Mouse (Mus musculus) Muller cell, postnatal 12 days (primary cell): Measurements from ENCODE around the gene Lepr.
"Not testable (repeated sequence)": the region's sequence is repeated elsewhere in the genome, so short reads cannot be mapped to it uniquely, and the experiment has no call there.

ENCODE experiments used
- DNase-seq: peaks from one replicate; pipeline ENCODE4 v3.0.0-alpha.2; 2015; ENCODE audit errors: inconsistent ontology term

The Lepr gene

GRCm38 (mm10) chr4:101715805-101716204, 1.4 kb upstream of the Lepr start:
- no peak for DNase-seq

- no peak for DNase-seq
Measured at GRCm38 (mm10) chr4:101718991-101719580, 1.9 kb downstream of the Lepr start.

GRCm38 (mm10) chr4:101721705-101722104, 4.5 kb downstream of the Lepr start:
- DNase-seq = no peak

GRCm38 (mm10) chr4:101741973-101742372, 24.8 kb downstream of the Lepr start:
- DNase-seq = no peak

- no peak for DNase-seq
Measured at GRCm38 (mm10) chr4:101745534-101745933, 28.3 kb downstream of the Lepr start.

GRCm38 (mm10) chr4:101760490-101760889, 43.3 kb downstream of the Lepr start:
- DNase-seq = no peak

GRCm38 (mm10) chr4:101843923-101844322, 126.7 kb downstream of the Lepr start, which contains the start of gene B020004J07Rik:
Gene B020004J07Rik, minus strand, starts transcription at chr4:101844023.
- not testable (repeated sequence) for DNase-seq

- DNase-seq = no peak
Measured at GRCm38 (mm10) chr4:101850908-101851307, 133.7 kb downstream of the Lepr start.

GRCm38 (mm10) chr4:101860873-101861272, 143.7 kb downstream of the Lepr start:
- DNase-seq = no peak

- DNase-seq = no peak
Measured at GRCm38 (mm10) chr4:101862289-101862688, 145.1 kb downstream of the Lepr start.
